Mouse (Mus musculus) lung, postnatal 0 days (tissue): ENCODE data around the gene Galnt16. TPM values are rescaled to one million over a fixed set of nuclear protein-coding genes. Genes with fewer than 3 reads are reported as not detected.
A peak's percentile ranks its signal among the peaks of the same experiment; 100 is the strongest.

Source experiments
- ATAC-seq: fragments of 200-750 bp; cut with Nextera tagmentation; 2 replicates; pipeline ENCODE4 v1.8.0; 2017; ENCODE audit warnings: moderate library complexity
- DNase-seq: peaks from one replicate; pipeline ENCODE4 v3.0.0-alpha.2; 2016; ENCODE audit warnings: low spot score
- H3K27ac ChIP-seq: fragments of 300-500 bp; sonication (generic); 2 replicates; pipeline ENCODE4 v1.5.1; 2014; ENCODE audit warnings: antibody characterized with exemption, mild to moderate bottlenecking, low read length, mixed read lengths
- H3K27me3 ChIP-seq: fragments of 300-500 bp; sonication (generic); replicated peaks from 2 replicates; pipeline ENCODE4 v1.6.1; 2014; ENCODE audit warnings: low read length, mixed read lengths; ENCODE audit not compliant: insufficient read depth
- H3K36me3 ChIP-seq: fragments of 300-500 bp; sonication (generic); 2 replicates; pipeline ENCODE4 v1.6.1; 2014; ENCODE audit warnings: low read length, mixed read lengths; ENCODE audit not compliant: insufficient read depth
- H3K4me1 ChIP-seq: fragments of 300-500 bp; sonication (generic); 2 replicates; pipeline ENCODE4 v1.6.1; 2014; ENCODE audit warnings: antibody characterized with exemption, low read depth, low read length, mixed read lengths; ENCODE audit not compliant: insufficient read depth
- H3K4me2 ChIP-seq: fragments of 300-500 bp; sonication (generic); replicated peaks from 2 replicates; pipeline ENCODE4 v1.6.1; 2014; ENCODE audit warnings: low read depth, mild to moderate bottlenecking, low read length, moderate library complexity, mixed read lengths
- H3K4me3 ChIP-seq: fragments of 300-500 bp; sonication (generic); 2 replicates; pipeline ENCODE4 v1.5.1; 2014; ENCODE audit warnings: low read depth, low read length
- H3K9ac ChIP-seq: fragments of 300-500 bp; sonication (generic); replicated peaks from 2 replicates; pipeline ENCODE4 v1.6.1; 2014; ENCODE audit warnings: low read depth, mild to moderate bottlenecking
- H3K9me3 ChIP-seq: fragments of 300-500 bp; sonication (generic); 2 replicates; pipeline ENCODE4 v1.6.1; 2016; ENCODE audit warnings: low read length, mixed read lengths
- CTCF ChIP-seq: IDR thresholded peaks from 2 replicates; pipeline ENCODE4 v1.5.1; 2016; ENCODE audit warnings: antibody characterized with exemption, mild to moderate bottlenecking
- EP300 ChIP-seq: IDR thresholded peaks from 2 replicates; pipeline ENCODE4 v1.6.1; 2016; ENCODE audit warnings: antibody characterized with exemption, mild to moderate bottlenecking, control low read depth
- WGBS: fragments of 180-500 bp; shearing (Covaris S2); extraction: QIAGEN DNeasy Blood & Tissue Kit; methylation state at CpG from one replicate; pipeline ENCODE4 v1.1.7; 2014; 5-methylcytosine and 5-hydroxymethylcytosine counted together
- polyA plus RNA-seq: library from polyadenylated mRNA; unstranded; fragments of >200 nt; fragmentation: Nextera tagmentation; extraction: Ambion mirVana; gene quantifications from 2 replicates; pipeline ENCODE4 v1.2.1, GENCODE M21; 2015

Gene Galnt16
- polyA plus RNA-seq, 1 experiment from 2014 or later, result 5.6 TPM

DNA sequence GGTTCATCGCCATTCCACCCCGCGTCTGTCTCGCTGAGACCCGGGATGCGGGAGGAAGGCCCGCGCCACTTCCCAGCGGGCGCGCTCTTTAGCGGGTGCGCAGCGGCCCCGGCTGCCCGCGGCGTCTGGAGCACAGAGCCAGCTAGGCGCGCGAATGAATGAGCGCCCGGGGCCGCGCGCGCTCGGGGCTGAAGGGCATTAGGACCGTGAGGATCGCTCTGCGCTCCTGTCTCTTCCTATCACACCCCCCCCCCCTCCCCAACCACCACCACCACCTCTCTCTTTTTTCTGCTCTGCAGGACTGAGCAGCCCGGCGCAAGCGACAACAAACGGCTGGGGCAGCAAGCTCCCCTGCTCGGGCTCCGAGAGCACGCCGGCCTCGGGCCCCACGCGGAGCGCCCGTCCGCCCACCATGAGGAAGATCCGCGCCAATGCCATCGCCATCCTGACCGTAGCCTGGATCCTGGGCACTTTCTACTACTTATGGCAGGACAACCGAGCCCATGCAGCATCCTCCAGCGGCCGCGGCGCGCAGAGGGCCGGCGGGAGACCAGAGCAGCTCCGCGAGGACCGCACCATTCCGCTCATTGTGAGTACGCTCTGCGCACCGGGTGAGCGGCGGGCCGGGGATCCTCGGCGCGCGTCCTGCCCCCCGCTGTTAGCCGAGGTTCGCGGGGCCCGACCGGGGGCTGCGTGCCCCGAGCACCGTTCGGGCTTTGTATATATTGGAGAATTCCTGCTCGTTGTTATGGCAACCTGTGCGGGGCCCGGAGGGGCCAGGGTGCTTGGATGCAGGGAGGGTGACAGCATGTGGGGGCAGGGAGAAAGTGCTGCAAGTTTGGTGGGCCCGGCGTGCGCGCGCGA lies 912 bp downstream of the Galnt16 start:
- TF ChIP-seq EP300 (no peak), CTCF (no peak)
- peak overlapping the region; percentile 76 for H3K4me2 ChIP-seq
- peak overlapping the region; percentile 47 for H3K4me3 ChIP-seq
- 3% methylated on average over 76 of the region's 90 CpGs for WGBS
- no peak overlapping the region for H3K27ac ChIP-seq
- H3K36me3 ChIP-seq, result no peaks in the 10 kb centered on the region
- peak; percentile 32 for ATAC-seq
- H3K27me3 ChIP-seq, result peaks cover 41% of the 10 kb centered on the region
- DNase-seq, result no peak
- peaks cover 13% of the 10 kb centered on the region for H3K4me1 ChIP-seq
- H3K9ac ChIP-seq, result no peak overlapping the region
- H3K9me3 ChIP-seq, result no peaks in the 10 kb centered on the region

DNA sequence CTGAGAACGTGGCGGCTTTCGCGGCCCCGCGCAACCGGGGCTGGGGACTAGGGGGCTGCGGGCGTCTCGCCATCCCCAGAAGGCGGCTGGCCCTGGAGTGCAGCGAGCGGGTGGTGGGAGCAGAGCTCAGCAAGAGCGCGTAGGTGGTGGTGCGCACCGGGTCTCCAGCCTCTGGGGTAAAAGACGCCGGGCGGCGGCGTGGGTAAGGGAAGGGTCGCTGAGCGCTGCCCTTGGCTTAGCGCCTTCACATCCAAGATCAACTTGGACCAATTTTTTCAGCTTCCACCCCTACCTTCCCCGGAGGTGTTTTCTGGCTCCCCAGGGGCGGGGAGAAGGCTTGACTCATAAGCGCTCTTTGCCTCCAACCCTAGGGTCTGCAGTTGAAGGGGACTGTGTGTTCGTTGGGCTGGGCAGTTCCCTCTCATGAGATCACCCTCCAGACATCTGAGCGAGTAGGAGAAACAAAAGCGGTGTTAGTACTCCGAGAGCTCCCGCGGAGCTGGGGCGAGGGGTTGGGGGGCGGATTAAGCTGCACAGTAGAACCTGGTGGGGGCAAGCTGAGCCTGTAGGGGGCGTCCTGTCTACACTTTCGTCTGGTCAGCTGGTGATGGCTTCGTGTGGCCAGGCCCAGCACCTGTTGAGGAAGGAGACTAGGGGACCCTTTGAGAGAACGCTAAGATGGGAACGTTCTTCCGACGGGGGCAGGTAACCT lies 1.7 kb downstream of the Galnt16 start:
- Histone ChIP-seq H3K27ac (no peak overlapping the region), H3K9me3 (no peaks in the 10 kb centered on the region), H3K4me2 (peak overlapping the region; percentile 76), H3K4me3 (peak overlapping the region; percentile 47), H3K27me3 (peaks cover 41% of the 10 kb centered on the region), H3K36me3 (no peaks in the 10 kb centered on the region), H3K9ac (no peak overlapping the region), H3K4me1 (peaks cover 13% of the 10 kb centered on the region)
- TF ChIP-seq EP300, result no peak
- TF ChIP-seq CTCF, result peak; percentile 47
- 3% methylated on average over 42 of the region's 43 CpGs for WGBS
- DNase-seq, result peak; percentile 30
- ATAC-seq, result peak; percentile 25; the same call in 1 of the 2 replicates

GRCm38 (mm10) chr12:80522006-80522405 lies 3.9 kb downstream of the Galnt16 start:
- Histone ChIP-seq H3K27me3 (peaks cover 37% of the 10 kb centered on the region), H3K27ac (no peak overlapping the region), H3K4me1 (peaks cover 13% of the 10 kb centered on the region), H3K9me3 (no peaks in the 10 kb centered on the region), H3K9ac (no peak overlapping the region), H3K4me2 (no peak overlapping the region), H3K36me3 (no peaks in the 10 kb centered on the region), H3K4me3 (no peak overlapping the region)
- peak; percentile 10; the same call in 1 of the 2 replicates for ATAC-seq
- no peak for DNase-seq
- TF ChIP-seq EP300 (no peak), CTCF (no peak)
- WGBS, result 64% methylated on average over 3 of the region's 3 CpGs

GRCm38 (mm10) chr12:80524276-80524921 lies 6.3 kb downstream of the Galnt16 start:
- Histone ChIP-seq H3K4me2 (no peak overlapping the region), H3K4me1 (peaks cover 7% of the 10 kb centered on the region; the same call in 1 of the 2 replicates), H3K27me3 (peaks cover 16% of the 10 kb centered on the region), H3K9ac (no peak overlapping the region), H3K36me3 (no peaks in the 10 kb centered on the region), H3K27ac (no peak overlapping the region), H3K9me3 (no peaks in the 10 kb centered on the region), H3K4me3 (no peak overlapping the region)
- 40% methylated on average over 12 of the region's 12 CpGs for WGBS
- ATAC-seq, result no peak
- DNase-seq, result no peak
- TF ChIP-seq EP300 (no peak), CTCF (peak; percentile 20; the same call in 1 of the 2 replicates)

GRCm38 (mm10) chr12:80525513-80525912 lies 7.4 kb downstream of the Galnt16 start:
- no peak overlapping the region for H3K4me2 ChIP-seq
- H3K4me1 ChIP-seq, result no peaks in the 10 kb centered on the region
- H3K9ac ChIP-seq, result no peak overlapping the region
- WGBS, result 38% methylated on average over 7 of the region's 7 CpGs
- no peak overlapping the region for H3K27ac ChIP-seq
- 0 out of 2 replicates have a peak, but pooled peaks have one; percentile 23 for ATAC-seq
- H3K36me3 ChIP-seq, result no peaks in the 10 kb centered on the region
- TF ChIP-seq CTCF (no peak), EP300 (no peak)
- peaks cover 5% of the 10 kb centered on the region; the same call in 1 of the 2 replicates for H3K27me3 ChIP-seq
- peak; percentile 21 for DNase-seq
- H3K9me3 ChIP-seq, result no peaks in the 10 kb centered on the region
- H3K4me3 ChIP-seq, result no peak overlapping the region

DNA sequence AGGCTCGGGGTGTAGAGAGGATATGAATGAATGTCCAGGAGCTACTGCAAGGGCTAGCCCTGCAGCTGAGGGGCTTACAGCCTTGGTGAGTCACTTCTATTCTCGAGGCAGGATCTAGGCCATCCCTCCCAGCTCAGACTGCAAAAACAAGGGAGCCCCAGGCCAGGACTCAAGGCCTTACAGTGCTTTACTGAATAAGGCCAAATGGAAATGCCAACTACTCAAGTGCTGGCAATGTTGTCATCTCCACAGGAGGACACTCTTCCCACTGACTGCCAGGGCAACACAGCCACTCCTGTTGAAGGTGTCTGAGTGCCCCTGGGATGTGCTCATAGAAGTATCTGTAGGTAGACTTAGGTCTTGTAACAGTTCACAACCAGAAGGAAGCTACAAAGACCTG lies 8.4 kb downstream of the Galnt16 start:
- WGBS, result 61% methylated on average over 2 of the region's 2 CpGs
- no peaks in the 10 kb centered on the region for H3K27me3 ChIP-seq
- no peak for ATAC-seq
- no peak for DNase-seq
- no peak overlapping the region for H3K4me3 ChIP-seq
- H3K27ac ChIP-seq, result no peak overlapping the region
- no peak overlapping the region for H3K9ac ChIP-seq
- no peak for TF ChIP-seq EP300
- no peak for TF ChIP-seq CTCF
- no peaks in the 10 kb centered on the region for H3K9me3 ChIP-seq
- H3K4me2 ChIP-seq, result no peak overlapping the region
- H3K4me1 ChIP-seq, result no peaks in the 10 kb centered on the region
- no peaks in the 10 kb centered on the region for H3K36me3 ChIP-seq
